Mouse (Mus musculus) left cerebral cortex, adult 8-10 months (tissue): ENCODE results near the gene Tex52. TPM values are rescaled to one million over a fixed set of nuclear protein-coding genes. Genes with fewer than 3 reads are reported as not detected.

Source experiments
- DNase-seq, 2 experiments: peaks; one replicate each; pipeline ENCODE4 v3.0.0; 2022; ENCODE audit warnings: low spot score in 2 of 2
- total RNA-seq, 4 experiments: library from RNA; stranded (reverse); gene quantifications; 2 replicates each; pipeline ENCODE4 v1.2.4; 2022

Gene Tex52
- total RNA-seq, result 1 to 10 TPM; 1.6 to 2.3 (median 1.9) TPM

DNA sequence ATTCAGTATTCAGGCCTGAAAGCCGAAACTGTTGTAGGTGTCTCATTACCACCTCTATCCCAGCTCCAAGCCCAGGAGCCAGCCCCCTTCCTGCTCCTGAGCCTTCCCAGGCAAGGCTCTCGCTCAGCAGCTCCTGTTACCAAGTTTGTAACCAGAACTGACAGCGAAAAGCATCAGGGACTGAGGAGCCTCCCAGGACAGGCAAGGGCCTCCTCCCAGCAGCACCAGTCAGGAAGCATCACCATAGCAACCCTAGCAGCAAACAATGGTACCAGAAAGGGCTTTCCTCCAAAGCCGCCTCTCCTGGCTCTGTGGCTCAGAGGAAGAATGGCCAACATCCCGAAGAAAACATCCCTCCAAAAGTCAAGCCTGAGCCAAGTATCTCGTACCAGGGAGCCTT lies at the start of gene Tex52, which contains the start of gene Gm44596:
Tex52 (plus strand) TSS at position 265 of the 400 bp plus-strand sequence.
Gm44596 (plus strand) TSS at position 312 of the 400 bp plus-strand sequence.
- DNase-seq, result peak in 1 of 2 experiments; percentile 36

DNA sequence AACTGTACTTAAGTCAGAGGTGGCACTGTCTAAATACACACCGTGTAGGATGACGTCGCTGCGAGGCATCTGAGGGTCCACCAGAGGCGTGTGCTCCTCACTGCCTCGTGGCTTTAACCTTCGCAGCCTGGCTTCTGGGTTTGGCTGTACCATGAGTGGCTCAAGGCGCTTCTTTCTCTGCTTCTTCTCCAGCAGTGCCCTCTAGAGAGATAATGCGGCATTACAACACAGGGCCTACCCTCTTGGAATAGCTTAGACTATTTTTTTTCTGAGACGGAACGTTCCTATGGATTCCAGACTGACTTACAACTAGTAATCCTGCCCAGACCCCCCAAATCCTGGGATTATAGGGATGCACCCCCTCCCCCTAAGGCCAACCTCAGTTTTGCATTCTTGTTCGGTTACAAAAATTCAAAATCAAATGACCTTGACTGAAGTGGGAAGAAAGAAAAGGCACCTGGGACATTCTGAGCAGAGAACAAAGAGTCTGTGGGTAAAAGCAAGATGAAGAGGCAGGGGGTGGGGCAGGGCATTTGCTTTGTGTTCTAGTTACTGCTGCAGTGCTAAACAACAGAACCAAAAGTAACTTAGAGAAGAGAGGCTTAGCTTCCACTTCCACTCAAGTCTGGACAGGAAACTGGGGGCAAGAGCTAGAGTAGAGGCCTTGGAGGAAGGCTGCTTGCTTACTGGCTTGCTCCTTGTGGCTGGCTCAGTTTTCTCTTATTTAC lies 40.7 kb upstream of the Tex52 start:
- peak; percentile 45 to 54 for DNase-seq

DNA sequence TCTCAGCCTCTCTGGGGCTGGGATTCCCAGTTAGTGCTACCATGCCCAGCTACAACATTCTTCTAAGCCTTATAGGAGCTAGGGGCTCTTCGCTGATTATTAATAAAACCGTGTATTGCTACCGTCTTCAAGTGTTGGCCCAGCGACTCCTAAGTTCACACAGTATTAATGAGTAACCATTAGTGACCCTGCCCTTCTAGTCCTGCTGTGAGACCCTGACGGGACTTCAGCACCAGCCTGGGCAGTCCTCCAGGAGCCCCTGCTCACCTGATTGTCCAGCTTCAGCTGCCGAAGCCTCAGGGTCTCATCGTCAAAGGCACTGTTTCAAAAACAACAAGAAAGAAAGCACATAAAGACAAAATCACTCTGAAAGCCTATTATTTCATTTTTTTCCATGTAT lies 37.8 kb upstream of the Tex52 start:
- no peak for DNase-seq

DNA sequence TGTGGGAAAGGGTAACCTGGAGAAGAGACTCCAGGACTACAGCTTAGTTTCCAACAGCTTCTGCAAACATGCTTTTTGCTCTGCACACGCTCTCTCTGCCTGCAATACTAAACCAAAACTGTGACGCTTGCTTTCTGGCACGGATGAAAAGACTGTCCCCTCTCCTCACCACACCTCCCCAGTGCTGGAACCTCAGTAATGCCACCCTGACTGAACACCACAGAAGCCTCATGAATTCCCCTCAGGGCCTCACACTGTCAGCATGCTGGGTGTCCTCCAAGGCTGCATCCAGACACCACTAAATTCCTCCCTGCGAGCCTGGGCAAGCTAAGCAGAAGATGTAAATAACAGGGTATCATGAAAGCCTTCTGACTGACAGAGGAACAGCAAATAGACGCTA lies 36.4 kb upstream of the Tex52 start:
- no peak for DNase-seq

DNA sequence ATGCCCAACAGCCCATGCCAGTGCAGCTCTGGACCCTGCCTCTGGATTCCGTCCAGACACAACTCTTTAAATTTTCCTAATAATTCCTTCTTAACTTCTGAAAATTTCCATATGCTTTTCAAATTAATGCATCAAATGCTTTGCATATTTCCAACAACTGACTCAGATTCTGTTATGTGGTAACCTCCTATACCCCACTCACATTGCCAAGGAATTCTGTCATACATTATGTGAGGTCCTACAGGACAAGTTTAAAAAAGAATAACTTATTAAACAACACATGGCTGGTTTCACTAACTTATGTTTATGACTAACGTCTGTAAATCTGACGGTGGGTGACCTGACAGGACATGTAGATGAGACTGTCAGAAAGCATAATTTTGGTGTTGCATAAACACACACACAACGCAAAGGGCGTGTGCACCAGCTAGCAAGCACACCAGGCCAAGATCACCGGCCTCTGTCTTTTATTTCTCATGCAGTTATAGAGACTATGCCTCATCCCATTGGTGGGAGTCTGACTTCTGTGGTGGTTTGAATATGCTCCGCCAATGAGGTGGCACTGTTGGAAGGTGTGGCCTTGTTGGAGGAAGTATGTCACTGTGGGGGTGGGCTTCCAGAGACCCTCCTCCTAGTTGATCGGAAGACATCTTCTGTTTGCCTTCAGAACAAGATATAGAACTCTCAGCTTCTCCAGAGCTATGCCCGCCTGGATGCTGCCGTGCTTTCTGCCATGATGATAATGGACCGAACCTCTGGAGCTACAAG lies 33.1 kb upstream of the Tex52 start:
- no peak for DNase-seq

DNA sequence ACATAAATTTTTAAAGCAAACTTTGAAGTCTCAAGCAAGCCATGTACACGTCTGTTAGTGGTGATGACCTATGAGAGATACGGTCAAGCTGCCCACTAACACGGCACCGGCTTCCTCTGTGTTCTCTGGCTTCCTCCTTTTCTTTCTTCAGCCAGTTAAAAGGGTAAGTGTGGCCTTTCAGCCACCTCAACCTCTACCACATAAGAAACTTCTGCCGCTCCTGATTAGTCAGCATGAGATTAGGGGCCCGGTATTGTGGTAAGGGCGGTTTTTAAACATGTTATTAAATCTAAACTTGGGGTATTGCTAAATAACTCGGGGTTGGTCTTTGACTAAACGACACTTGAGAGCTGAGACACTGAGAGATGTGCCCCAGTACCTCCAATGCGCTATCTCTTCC lies 29.6 kb upstream of the Tex52 start:
- no peak for DNase-seq

DNA sequence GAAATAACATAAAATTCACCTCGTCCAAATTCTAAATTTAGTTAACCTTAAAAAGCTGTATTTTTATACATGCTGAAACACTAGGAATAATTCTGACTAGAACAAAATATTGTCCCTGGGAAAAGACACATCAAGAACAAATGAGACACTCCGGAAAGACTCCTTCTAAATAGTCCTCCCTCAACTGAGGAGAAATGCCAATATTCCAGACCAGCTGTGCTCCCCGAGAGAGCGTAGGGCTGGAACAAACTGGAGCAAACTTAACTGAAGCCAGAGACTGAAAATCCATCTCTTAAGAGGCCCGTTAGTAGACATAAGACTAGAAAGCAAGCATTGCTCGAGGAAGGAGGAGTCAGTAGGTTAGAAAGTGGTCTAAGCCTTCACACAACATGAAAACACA lies 28.5 kb upstream of the Tex52 start:
- no peak for DNase-seq

DNA sequence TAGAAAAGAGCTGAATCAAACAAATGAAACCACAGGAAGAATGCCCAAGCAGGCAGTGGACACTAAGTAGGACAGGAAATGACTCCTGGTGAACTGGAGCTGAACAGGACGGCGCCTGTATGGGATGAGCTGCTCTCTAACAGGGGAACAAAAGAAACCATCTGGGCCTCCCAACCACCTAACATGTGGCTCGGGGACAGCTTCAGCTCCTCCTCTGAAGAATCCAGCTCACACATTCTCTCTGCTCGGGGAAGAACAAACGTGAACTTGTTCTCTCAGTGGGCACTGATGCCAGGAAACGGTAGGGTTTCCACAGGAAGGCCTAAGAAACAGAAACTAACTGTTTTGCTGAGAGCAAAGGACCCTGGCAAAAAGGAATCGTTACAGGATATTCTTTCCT lies 25.5 kb upstream of the Tex52 start:
- no peak for DNase-seq

DNA sequence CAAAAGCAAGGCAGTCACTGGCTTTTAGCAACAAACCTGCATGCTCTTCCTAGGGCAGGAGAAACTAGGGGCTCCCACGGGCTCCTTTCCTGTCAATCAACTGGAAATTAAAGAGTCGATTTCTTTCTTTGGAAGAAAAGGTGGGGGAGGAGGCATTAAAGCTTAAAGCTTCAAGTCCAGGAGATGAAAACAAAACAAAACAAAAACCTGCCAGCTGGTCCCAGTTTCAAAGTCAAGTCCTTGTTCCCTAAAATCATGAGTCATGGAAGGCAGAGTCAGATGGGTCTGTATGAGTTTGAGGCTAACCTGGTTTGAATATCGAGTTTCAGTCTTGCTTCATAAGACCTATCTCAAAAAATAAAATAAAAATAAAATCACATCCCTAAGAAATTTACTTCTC lies 21.1 kb upstream of the Tex52 start:
- DNase-seq, result no peak

DNA sequence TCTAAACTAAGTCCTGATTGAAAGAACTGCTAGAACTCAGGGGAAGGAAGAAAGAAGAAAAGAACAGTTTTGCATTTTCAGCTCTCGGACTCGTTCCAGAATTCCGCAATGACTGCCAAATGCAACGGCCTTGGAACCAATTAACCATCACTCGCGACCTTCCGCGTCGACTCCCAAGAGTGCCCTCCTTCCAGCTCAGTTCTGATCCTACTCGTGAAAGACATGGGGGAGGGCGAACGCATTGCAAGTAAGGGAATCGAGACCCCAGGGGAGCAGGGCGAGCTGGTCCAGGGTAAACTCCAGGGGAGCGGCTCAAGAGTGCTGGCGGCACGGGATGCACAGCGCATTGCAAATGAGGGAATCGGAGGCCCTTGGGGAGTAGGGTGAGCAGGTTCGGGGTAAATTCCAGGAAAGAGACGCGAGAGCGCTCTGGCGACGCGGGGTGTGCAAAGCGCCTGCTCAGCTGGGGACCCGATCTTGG lies 20.0 kb upstream of the Tex52 start:
- peak; percentile 34 to 46 for DNase-seq

DNA sequence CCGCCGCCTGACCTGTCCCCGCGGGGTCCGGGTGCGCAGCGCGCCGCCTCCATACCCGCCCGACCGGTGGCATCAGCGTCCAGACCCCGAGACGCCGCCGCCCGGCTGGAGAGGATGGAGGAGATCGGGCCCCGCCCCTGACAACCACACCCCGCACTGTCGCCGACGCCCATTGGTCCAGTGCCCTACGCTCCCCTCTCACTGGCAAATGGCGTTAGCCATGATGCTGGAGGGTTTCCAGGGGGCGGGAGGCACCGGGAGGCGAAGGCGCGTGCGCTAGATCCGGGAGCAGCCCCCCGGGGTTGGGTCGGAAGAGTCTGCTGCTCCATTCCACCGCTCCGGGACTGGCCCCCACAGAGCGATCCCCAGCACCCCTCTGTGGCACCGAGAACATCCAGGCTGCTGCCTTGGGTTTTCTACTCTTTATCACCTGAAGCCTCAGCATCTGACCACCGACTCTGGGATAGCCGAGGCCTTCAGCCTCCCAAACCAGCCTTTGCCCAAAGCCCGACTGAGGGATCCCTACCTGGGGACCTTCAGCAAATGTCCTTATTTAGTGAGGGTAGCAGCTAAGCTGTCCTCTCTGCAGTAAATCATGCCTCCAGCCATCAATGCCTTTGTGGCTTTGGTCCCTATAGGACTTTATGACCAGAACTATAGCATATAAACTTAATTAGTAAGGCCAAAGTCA lies 19.4 kb upstream of the Tex52 start, which contains the start of gene Tulp3:
Tulp3 (minus strand) TSS at position 126 of the 691 bp plus-strand sequence.
- DNase-seq, result peak; percentile 90 to 97

DNA sequence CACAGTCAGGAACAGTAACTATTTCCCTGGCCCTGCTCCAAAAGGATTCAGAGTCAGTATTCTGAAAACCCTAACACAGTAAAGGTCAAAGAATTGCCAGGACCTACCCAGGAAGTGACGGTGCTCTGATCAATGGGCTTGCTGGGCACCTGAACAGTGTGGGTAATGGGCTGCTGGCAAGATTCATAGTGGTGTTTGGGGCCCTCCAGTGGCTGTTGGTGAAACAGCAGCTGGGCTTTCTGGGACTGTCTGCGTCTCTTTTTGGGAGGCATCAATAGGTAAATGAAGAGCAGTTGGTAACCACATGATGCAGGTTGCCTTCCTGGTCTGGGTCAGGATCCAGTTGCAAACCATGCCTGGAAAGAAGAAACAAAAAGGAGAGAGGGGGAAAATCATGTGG lies 16.3 kb upstream of the Tex52 start:
- peak in 1 of 2 experiments; percentile 76 for DNase-seq

DNA sequence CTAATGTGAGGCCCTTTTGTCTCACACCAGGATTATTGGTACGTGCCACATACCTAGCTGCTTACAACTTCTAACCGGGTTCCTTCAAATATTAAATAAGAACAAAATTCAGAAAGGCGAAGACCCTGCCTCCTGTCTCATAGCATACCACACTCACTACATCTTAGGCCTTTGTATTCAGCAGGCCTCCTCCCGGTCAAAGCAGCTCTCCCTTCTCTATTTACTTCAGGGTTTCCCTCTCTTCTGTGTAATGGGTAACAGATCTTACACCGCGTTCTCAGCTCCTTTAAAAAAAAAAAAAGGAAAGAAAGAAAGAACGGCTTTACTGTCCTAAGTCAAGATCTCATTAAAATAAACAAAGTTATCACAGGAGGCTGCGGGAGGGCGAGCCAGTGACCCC lies 13.4 kb upstream of the Tex52 start:
- DNase-seq, result no peak

DNA sequence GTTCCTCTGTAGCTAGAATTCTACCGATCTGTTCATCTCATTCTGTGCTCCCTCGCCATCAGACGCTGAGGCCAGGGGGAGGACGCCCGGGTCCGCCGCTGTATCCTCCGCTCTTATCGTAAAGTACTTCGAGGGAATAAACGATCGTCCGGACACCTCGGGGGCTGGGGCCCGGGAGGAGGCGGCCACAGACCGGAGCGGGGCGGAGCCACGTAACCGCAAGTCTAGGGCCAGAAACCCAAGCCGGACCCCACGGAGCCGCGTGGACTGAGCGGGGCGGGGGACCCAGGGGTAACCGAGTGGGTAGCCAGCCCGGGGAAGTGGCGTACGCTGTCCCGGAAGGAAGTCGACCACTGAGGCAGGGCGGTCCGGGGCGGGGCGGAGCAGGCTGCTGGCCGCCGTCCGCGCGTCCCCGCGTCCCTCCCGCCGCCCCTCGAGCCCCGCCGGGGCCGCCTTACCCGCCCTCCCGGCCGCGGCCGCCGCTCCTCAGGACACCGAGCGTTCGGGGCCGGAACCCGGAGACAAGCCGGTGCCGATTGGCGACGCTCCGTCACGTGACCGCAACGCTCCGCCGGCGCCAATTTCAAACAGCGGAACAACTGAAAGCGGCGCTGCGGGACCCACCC lies 12.8 kb upstream of the Tex52 start, which contains the start of the genes Rhno1 and Foxm1:
Rhno1 (minus strand) TSS at position 531 of the 626 bp plus-strand sequence.
Foxm1 (plus strand) TSS at position 587 of the 626 bp plus-strand sequence.
- peak; percentile 67 to 69 for DNase-seq

DNA sequence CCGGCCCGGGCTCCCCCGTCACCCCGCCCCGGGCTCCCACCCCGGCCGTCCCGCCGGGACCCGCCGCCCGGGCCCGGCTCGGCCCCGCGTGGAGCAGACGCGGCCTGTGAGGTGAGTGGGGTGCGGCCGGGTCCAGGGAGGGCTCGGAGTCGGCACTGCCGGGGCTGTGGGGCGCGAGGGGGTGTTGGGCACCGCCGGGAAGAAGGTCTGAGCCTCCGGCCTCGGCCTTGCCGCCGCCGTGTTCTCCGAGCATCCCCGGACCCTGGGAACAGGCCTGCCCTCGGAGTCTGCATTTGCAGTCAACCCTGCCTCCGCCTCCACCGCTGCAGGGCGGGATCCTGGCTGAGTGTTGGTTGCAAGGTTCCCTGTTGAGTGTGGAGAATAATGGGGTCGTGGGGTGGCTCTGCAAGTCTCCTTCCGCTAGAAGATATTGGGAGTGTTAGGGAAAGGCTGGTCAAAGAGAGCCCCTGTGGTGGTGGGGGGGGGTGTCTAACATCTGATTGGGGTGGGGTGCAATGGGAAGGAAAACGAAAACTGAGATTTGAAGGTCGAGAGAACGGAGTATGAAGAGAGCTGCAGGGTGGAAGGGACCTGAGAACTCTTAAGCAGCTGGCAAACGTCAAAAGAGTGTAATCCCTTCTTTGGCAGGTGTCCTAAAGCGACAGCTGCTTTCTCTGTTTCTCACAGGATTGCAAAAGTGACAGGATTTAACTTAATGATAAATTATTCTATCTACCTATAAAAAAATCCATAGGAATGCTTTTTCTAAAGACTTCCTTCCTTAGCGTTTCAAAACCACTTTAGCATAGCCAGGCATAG lies 12.0 kb upstream of the Tex52 start:
- no peak for DNase-seq

DNA sequence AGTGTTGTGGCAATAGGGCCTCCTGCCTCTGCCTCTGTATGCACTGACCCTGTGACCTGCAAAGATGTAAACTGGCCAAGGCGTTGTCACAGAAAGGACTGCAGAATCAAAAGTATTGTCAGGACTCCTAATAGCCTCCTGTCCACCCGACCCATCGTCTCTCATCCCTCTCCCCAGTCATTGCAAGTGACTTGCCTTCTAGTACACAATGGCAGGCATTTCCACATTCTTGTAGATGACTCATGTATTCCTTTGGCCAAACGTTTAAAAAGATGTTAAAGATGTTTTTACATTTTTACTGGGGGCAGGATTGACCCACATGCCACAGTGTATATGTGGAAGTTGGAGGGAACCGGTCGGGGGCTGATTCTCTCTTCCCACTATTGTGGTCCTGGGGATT lies 10.5 kb upstream of the Tex52 start:
- DNase-seq, result no peak

DNA sequence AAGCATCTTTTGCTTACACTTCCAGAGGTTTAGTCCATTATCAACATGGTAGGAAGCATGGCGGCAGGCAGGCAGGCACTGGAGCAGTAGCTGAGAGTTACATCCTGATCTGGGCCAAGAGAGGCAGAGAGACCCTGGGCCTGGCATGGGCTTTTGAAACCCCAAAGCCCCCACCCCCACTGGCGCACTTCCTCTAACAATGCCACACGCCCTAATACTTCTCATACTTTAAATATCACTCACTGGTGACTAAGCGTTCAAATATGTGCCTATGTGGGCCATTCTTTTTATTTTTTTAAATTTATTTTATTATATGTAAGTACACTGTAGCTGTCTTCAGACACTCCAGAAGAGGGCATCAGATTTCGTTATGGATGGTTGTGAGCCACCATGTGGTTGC lies 8.8 kb upstream of the Tex52 start:
- DNase-seq, result no peak

DNA sequence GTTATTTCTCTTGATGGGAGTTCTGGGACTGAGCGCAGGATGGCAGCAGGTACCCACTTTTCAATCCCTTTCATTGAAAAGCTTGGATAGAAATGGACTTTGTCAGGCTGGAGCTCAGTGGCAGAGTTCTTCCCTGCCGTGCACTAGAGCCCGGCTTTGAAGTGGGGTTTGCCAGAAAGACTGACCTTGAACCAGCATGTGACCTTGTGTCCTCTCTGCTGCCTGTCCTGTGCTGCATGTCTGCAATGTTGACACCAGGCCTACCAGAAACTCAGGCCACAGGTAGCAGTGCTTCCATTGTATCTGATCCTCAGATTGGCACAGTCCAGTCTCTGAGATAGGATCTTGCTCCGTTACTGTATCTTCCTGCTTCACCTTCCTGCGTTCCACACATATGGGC lies 5.2 kb upstream of the Tex52 start:
- DNase-seq, result no peak

DNA sequence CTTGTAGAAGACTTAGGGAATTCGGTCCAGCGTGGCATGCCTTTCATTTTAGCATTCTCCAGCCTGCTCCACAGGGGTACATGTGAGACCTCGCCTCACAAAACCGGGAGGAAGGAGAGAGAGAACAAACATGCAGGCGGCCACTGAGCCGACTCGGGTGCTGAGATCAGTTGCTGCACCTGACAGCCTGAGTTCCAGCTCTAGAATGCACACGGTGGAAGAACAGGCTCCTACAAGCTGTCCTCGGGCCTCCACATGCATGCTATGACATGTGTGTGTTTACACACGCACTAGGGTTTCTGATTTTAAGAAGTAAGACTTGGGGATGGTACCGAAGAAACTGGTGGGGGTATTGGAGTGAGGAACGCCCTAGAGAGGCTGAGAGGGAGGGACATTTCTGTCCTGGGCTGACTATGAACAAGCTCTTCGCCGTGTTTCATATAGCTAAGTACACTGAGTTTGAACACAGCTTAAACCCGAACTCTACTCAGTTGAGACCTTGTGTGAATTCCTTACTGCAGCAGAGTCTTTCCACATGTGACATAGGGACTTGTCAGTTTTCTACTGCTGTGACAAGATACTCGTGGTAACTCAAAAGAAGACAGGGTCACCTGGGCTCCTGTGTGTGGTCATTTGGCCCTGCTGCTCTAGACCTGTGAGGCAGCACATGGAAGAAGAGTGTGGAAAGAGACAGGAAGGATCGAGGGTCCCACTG lies 1.3 kb downstream of the Tex52 start:
- no peak for DNase-seq

DNA sequence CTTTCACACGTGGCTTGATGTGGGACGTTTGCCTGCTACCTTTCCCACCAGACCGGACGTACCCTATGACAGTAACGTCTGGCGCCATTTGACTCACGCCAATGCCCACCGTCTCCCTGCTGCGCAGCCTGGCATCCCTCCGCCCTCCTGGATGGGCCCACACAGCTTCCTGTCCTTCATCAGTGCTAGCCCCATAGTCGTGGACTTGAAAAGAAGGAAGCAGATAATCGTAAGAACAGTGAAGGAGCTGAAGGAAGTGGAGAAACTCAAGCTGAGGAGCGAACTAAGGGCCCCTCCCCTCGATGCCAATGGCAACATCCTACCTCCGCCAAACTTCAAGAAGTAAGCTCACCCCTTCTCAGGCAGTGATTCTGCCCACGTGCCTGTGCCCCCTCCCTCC lies 4.4 kb downstream of the Tex52 start:
- DNase-seq, result no peak
